Mouse (Mus musculus): ENCODE data around the gene Msantd2. TPM values are rescaled to one million over a fixed set of nuclear protein-coding genes. Genes with fewer than 3 reads are reported as not detected.
A peak's percentile ranks its signal among the peaks of the same experiment; 100 is the strongest.

Msantd2 gene
- polyA plus RNA-seq, 3 experiments from 2014 or later: 5.3 to 16.0 (median 11.6) TPM

- ATAC-seq: no peak
Observed at GRCm38 (mm10) chr9:37541851-37542642, 52.9 kb downstream of the Msantd2 start.

GRCm38 (mm10) chr9:37543869-37544440 lies 54.8 kb downstream of the Msantd2 start:
- no peak for ATAC-seq

GRCm38 (mm10) chr9:37544447-37545165 lies 55.5 kb downstream of the Msantd2 start:
- ATAC-seq: peak; percentile 54

GRCm38 (mm10) chr9:37545166-37545610 lies 56.1 kb downstream of the Msantd2 start:
- ATAC-seq: no peak

- ATAC-seq: no peak
Observed at GRCm38 (mm10) chr9:37545847-37546452, 56.8 kb downstream of the Msantd2 start.

GRCm38 (mm10) chr9:37546889-37547288 lies 57.8 kb downstream of the Msantd2 start:
- no peak for ATAC-seq

- no peak for ATAC-seq
Observed at GRCm38 (mm10) chr9:37550435-37550834, 61.3 kb downstream of the Msantd2 start.

- ATAC-seq: peak; percentile 25
Observed at GRCm38 (mm10) chr9:37551751-37552531, 62.8 kb downstream of the Msantd2 start.

GRCm38 (mm10) chr9:37552536-37553293 lies 63.6 kb downstream of the Msantd2 start, which contains the start of gene Nrgn:
Nrgn (minus strand) TSS chr9:37552904.
- ATAC-seq: peak; percentile 56

- ATAC-seq: peak; percentile 32
Observed at GRCm38 (mm10) chr9:37554279-37554678, 65.2 kb downstream of the Msantd2 start.

- no peak for ATAC-seq
Observed at GRCm38 (mm10) chr9:37554838-37555748, 66.0 kb downstream of the Msantd2 start, which contains the start of gene Siae. Siae (plus strand) TSS chr9:37555698.

- ATAC-seq: no peak
Observed at GRCm38 (mm10) chr9:37556366-37556765, 67.2 kb downstream of the Msantd2 start.

GRCm38 (mm10) chr9:37560617-37561016 lies 71.5 kb downstream of the Msantd2 start:
- ATAC-seq: no peak

- no peak for ATAC-seq
Observed at GRCm38 (mm10) chr9:37563805-37564204, 74.7 kb downstream of the Msantd2 start.

GRCm38 (mm10) chr9:37567019-37567418 lies 77.9 kb downstream of the Msantd2 start:
- ATAC-seq: no peak

GRCm38 (mm10) chr9:37567454-37567853 lies 78.3 kb downstream of the Msantd2 start:
- no peak for ATAC-seq

GRCm38 (mm10) chr9:37567892-37568604 lies 78.9 kb downstream of the Msantd2 start:
- no peak for ATAC-seq

GRCm38 (mm10) chr9:37568605-37569214 lies 79.6 kb downstream of the Msantd2 start:
- ATAC-seq: no peak

Data from inflammation-experienced regulatory T-cells, adult 6 months (primary cell).